Mouse (Mus musculus): Measurements from ENCODE around the gene Golga7b. TPM values are rescaled to one million over a fixed set of nuclear protein-coding genes. Genes with fewer than 3 reads are reported as not detected.

Gene Golga7b
- total RNA-seq, 1 experiment from 2014 or later = not detected

- no peak for ATAC-seq (replicated peaks in 1 of 2; ENCODE audit: insufficient read depth in 1 of 2, low FRiP score in 2 of 2, low TSS enrichment in 1 of 2, low read depth in 1 of 2, poor library complexity in 2 of 2, severe bottlenecking in 2 of 2)
Measured at GRCm38 (mm10) chr19:42317648-42318425, 70.5 kb downstream of the Golga7b start.

Other genes with a start within 250 kb of the Golga7b start
- gene Ankrd2, start 211.6 kb upstream of the Golga7b start, total RNA-seq (2017) = not detected in 2 replicates
- gene Hoga1, start 202.0 kb upstream of the Golga7b start, total RNA-seq (2017) = 0.94 TPM in 1 of 2 replicates, not detected in the other
- gene 4933411K16Rik, start 195.3 kb upstream of the Golga7b start, total RNA-seq (2017) = not detected in 2 replicates
- 1.1 and 2.8 TPM in 2 replicates for gene Morn4, start 161.2 kb upstream of the Golga7b start, total RNA-seq (2017)
- gene Pi4k2a, start 157.1 kb upstream of the Golga7b start, total RNA-seq (2017) = 8.3 and 9.1 TPM in 2 replicates
- 5.3 and 5.4 TPM in 2 replicates for gene Avpi1, start 118.5 kb upstream of the Golga7b start, total RNA-seq (2017)
- 16.1 and 22.8 TPM in 2 replicates for gene Marveld1, start 100.2 kb upstream of the Golga7b start, total RNA-seq (2017)
- gene Zfyve27, start 83.6 kb upstream of the Golga7b start, total RNA-seq (2017) = 20.0 and 37.1 TPM in 2 replicates
- 0.20 TPM in 1 of 2 replicates, not detected in the other for gene Sfrp5, start 45.3 kb upstream of the Golga7b start, total RNA-seq (2017)
- 0.10 TPM in 1 of 2 replicates, not detected in the other for gene Crtac1, start 184.2 kb downstream of the Golga7b start, total RNA-seq (2017)

Data from hematopoietic stem cell, adult 5-6 weeks (primary cell).